Mouse (Mus musculus) stomach, embryonic 14.5 days (tissue): ENCODE measurements around the gene Gmds. TPM values are rescaled to one million over a fixed set of nuclear protein-coding genes. Genes with fewer than 3 reads are reported as not detected.

Experiments used
- ATAC-seq: fragments of 200-750 bp; cut with Nextera tagmentation; 2 replicates; pipeline ENCODE4 v1.8.0; 2017; ENCODE audit warnings: low read depth, moderate TSS enrichment; ENCODE audit not compliant: insufficient number of reproducible peaks, insufficient read depth, low FRiP score
- H3K27ac ChIP-seq: fragments of 300-500 bp; sonication (generic); 2 replicates; pipeline ENCODE4 v1.5.1; 2014; ENCODE audit warnings: mild to moderate bottlenecking, low read length, moderate library complexity, mixed read lengths
- H3K27me3 ChIP-seq: fragments of 300-500 bp; sonication (generic); 2 replicates; pipeline ENCODE4 v1.6.1; 2014; ENCODE audit warnings: low read length, control low read depth, mixed read lengths; ENCODE audit not compliant: control insufficient read depth, insufficient read depth
- H3K36me3 ChIP-seq: fragments of 300-500 bp; sonication (generic); 2 replicates; pipeline ENCODE4 v1.6.1; 2014; ENCODE audit warnings: mild to moderate bottlenecking, control low read depth, low read length, moderate library complexity, mixed read lengths; ENCODE audit not compliant: control insufficient read depth, insufficient read depth
- H3K4me1 ChIP-seq: fragments of 300-500 bp; sonication (generic); 2 replicates; pipeline ENCODE4 v1.6.1; 2014; ENCODE audit warnings: low read length, control low read depth, mixed read lengths; ENCODE audit not compliant: control insufficient read depth, insufficient read depth
- H3K4me2 ChIP-seq: fragments of 300-500 bp; sonication (generic); replicated peaks from 2 replicates; pipeline ENCODE4 v1.6.1; 2014; ENCODE audit warnings: low read depth, low read length, control low read depth
- H3K4me3 ChIP-seq: fragments of 300-500 bp; sonication (generic); 2 replicates; pipeline ENCODE4 v1.5.1; 2014; ENCODE audit warnings: low read depth, low read length, control low read depth
- H3K9ac ChIP-seq: fragments of 300-500 bp; sonication (generic); replicated peaks from 2 replicates; pipeline ENCODE4 v1.6.1; 2014; ENCODE audit warnings: low read depth, mild to moderate bottlenecking, control low read depth, low read length, moderate library complexity, mixed read lengths
- H3K9me3 ChIP-seq: fragments of 300-500 bp; sonication (generic); 2 replicates; pipeline ENCODE4 v1.6.1; 2016; ENCODE audit warnings: low read depth, low read length, control low read depth; ENCODE audit not compliant: control insufficient read depth
- WGBS: fragments of 180-500 bp; shearing (Covaris S2); extraction: QIAGEN DNeasy Blood & Tissue Kit; methylation state at CpG from one replicate; pipeline ENCODE4 v1.1.7; 2014; 5-methylcytosine and 5-hydroxymethylcytosine counted together
- polyA plus RNA-seq: library from polyadenylated mRNA; unstranded; fragments of >200 nt; fragmentation: Nextera tagmentation; extraction: Ambion mirVana; gene quantifications from 2 replicates; pipeline ENCODE4 v1.2.1, GENCODE M21; 2014

The Gmds gene
- polyA plus RNA-seq, 1 experiment from 2014 or later, result 47.8 TPM

DNA sequence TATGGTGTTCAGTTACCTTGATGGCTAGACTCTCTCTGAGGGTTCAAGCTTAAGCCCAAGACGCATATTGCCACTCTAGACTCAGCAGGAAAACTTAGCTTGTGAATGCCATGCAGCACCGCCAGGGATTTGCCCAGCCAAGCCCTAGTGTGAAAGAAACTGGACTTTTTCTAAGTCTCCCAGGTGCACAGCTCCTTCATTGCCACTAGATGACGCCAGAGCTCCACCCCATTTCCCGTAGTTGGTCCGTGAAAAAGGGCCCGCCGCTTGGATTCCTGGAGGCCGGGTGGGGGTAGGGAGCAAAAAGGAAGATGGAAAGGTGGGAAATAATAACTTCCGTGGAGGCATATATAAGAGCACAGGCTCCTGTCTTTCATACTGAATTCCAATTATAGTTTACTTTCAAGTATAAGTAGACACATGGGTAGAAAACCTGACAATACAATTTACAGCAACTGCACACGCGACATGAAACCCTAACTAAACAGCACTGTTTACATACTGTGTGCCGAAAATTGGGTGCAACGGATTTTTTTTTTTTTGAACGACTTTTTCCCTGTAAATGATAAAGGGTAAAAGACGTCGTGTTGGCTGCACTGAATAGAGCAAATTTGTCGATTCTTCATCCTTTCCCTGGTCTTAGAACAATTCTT lies 545.9 kb downstream of the Gmds start:
- H3K4me1 ChIP-seq, result no peaks in the 10 kb centered on the region; the same call in 1 of the 2 replicates

DNA sequence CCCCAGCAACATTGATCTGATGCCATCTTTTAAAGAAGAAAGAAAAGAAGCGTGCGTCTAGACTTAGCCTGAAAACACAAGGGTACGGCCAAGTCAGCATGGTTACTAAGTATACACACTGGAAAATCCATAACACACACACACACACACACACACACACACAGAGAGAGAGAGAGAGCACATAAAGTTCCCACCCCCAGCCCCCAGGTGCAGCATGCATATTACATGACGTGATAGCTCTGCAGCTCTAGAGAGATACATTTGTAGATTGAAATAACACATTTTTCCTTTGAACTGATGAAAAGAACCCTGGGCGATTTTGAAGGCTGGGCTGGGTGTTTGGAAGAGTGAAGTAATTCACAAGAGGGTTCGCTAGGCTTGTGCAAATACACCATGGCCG lies 553.8 kb downstream of the Gmds start:
- Histone ChIP-seq H3K36me3 (no peaks in the 10 kb centered on the region), H3K4me1 (no peaks in the 10 kb centered on the region), H3K27me3 (no peaks in the 10 kb centered on the region), H3K9me3 (no peaks in the 10 kb centered on the region), H3K4me2 (no peak overlapping the region), H3K9ac (no peak overlapping the region), H3K4me3 (no peak overlapping the region), H3K27ac (no peak overlapping the region)
- no peak for ATAC-seq
- WGBS, result 55% methylated on average over 7 of the region's 7 CpGs

More for the DNA sequence above, 545.9 kb downstream of the Gmds start:
- no peak for ATAC-seq
- Histone ChIP-seq H3K9ac (no peak overlapping the region), H3K27ac (no peak overlapping the region), H3K4me2 (peak overlapping the region; percentile 40), H3K9me3 (no peaks in the 10 kb centered on the region), H3K27me3 (0 out of 2 replicates have a peak, but pooled peaks cover 1% of the 10 kb centered on the region), H3K4me3 (peak overlapping the region; percentile 18; the same call in 1 of the 2 replicates), H3K36me3 (no peaks in the 10 kb centered on the region)
- 12% methylated on average over 17 of the region's 17 CpGs for WGBS

DNA sequence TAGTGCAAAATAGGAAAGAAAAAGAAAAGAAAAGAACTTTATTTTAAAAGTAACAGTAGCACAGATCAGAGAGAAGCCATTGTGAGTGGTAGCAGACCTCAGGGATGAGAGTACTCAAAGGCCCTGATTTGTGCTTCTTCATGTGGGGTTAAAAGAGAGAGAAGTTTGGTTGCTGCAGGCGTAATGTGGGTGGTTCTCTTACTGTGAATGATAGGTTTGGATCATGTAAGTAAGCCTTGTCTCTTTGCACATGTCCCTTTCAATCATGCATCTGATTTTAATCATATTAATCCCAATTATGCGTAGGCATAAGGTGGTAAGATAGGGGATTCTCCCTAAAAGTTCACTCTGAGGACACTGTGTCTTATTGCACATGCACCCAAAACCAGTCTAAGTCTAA lies 556.5 kb downstream of the Gmds start:
- Histone ChIP-seq H3K9me3 (no peaks in the 10 kb centered on the region), H3K4me2 (no peak overlapping the region), H3K27ac (no peak overlapping the region), H3K9ac (no peak overlapping the region), H3K36me3 (no peaks in the 10 kb centered on the region), H3K27me3 (no peaks in the 10 kb centered on the region), H3K4me1 (no peaks in the 10 kb centered on the region), H3K4me3 (no peak overlapping the region)
- WGBS, result 92% methylated on average over 2 of the region's 2 CpGs
- no peak for ATAC-seq

DNA sequence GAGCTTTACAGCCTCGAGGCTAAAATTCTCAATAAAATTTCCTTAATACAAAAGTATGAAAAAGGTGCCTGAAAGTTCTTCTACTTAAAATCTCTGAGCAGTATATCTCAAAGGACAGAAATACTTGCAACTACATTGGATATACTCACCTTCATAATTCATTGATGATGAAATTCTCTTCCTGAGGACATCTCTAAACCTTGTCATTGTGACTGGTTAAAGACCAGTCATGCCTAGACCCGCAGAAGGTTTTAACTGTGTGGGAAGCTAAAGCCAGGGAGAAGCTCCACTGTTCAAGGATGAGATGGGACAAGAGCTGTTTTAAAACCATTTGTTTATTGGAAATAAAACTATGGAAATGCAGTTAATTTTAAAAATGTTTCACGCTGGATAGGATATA lies 558.2 kb downstream of the Gmds start:
- Histone ChIP-seq H3K27me3 (no peaks in the 10 kb centered on the region), H3K4me3 (no peak overlapping the region), H3K9me3 (no peaks in the 10 kb centered on the region), H3K4me1 (no peaks in the 10 kb centered on the region), H3K4me2 (no peak overlapping the region), H3K27ac (no peak overlapping the region), H3K36me3 (no peaks in the 10 kb centered on the region), H3K9ac (no peak overlapping the region)
- no peak for ATAC-seq
- WGBS, result 92% methylated on average over 3 of the region's 3 CpGs

DNA sequence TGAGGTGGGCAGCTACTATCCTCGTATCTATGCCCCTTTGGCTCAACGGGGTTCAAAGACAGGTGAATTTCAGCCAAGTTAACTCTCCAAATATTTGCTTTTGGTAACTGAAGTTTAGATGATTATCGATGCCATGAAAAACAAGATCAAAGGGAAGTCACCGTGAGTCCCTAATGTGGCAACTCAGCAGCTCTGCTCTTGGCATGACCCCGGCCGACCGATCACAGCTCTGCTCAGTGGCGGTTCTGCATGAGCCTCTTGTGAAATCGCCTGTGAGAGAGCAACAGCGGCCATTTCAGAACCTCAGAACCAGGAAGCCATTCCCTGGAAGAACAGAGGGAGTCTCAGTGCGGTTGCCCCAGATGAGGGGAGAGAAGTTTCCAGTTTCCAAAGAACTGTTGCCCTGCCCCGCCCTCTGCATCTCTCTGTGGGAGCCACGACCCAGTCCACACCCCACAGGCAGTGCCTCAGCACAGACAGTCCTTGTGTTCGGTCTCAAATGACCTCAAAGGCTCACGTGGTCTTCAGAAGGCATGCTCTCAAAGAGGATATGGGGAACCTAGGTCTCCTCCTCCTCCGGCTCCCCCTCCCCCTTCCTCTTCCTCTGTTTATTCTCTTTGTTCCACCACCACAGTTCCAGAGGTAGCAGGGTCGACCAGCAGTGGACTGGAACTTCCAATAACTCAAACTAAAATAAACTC lies 559.1 kb downstream of the Gmds start:
- Histone ChIP-seq H3K36me3 (no peaks in the 10 kb centered on the region), H3K27me3 (no peaks in the 10 kb centered on the region), H3K4me3 (no peak overlapping the region), H3K9ac (no peak overlapping the region), H3K4me1 (no peaks in the 10 kb centered on the region), H3K4me2 (no peak overlapping the region), H3K27ac (no peak overlapping the region), H3K9me3 (no peaks in the 10 kb centered on the region)
- WGBS, result 49% methylated on average over 17 of the region's 17 CpGs
- ATAC-seq, result no peak

DNA sequence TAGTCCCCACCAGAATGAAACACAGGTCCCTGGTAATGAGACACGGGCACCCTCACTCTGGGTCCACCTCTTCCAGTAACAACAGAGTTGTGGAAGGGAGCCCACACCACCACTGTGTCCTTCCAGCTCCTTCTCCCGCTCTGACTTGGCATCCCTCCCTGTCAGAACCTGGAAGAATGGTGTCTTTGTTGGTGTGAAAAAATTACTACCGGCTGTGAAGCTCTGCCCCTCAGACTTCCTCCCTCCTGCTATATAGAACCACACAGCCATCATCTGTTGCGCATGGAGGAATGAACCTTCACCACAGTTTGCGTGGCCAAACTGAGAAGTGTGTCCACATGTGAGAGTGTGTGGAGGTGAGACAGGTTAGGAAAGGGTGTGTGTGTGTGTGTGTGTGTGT lies 562.8 kb downstream of the Gmds start:
- Histone ChIP-seq H3K9ac (no peak overlapping the region), H3K27me3 (no peaks in the 10 kb centered on the region), H3K4me3 (no peak overlapping the region), H3K36me3 (no peaks in the 10 kb centered on the region), H3K4me2 (no peak overlapping the region), H3K27ac (no peak overlapping the region), H3K4me1 (no peaks in the 10 kb centered on the region), H3K9me3 (no peaks in the 10 kb centered on the region)
- no peak for ATAC-seq
- 69% methylated on average over 5 of the region's 5 CpGs for WGBS

DNA sequence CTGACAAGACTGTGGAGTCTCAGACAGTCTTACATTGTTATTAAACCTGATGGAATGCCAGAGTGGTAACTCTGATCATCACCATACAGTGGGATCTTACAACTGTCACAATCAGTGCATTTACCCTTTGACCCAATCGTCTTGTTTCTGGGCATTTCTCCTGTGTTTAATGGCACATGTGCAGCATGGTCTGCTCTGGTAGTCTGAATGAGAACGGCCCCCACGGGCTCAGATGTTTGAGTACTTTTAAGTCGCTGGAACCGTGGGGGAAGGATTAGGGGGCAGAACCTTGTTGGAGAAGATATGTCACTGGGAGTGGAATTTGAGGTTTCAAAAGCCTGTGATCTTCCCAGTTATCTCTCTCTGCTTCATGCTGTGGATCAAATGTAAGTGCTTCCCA lies 565.7 kb downstream of the Gmds start:
- 76% methylated on average over 5 of the region's 5 CpGs for WGBS
- H3K4me2 ChIP-seq, result no peak overlapping the region
- ATAC-seq, result no peak
- no peak overlapping the region for H3K9ac ChIP-seq
- H3K9me3 ChIP-seq, result no peaks in the 10 kb centered on the region
- no peaks in the 10 kb centered on the region for H3K27me3 ChIP-seq
- no peaks in the 10 kb centered on the region for H3K4me1 ChIP-seq
- H3K27ac ChIP-seq, result no peak overlapping the region
- H3K36me3 ChIP-seq, result no peaks in the 10 kb centered on the region
- no peak overlapping the region for H3K4me3 ChIP-seq
